Mouse (Mus musculus) embryonic facial prominence, embryonic 14.5 days (tissue): ENCODE measurements around the gene Glb1. TPM values are rescaled to one million over a fixed set of nuclear protein-coding genes. Genes with fewer than 3 reads are reported as not detected.
A peak's percentile ranks its signal among the peaks of the same experiment; 100 is the strongest.

Source experiments
- ATAC-seq: fragments of 200-750 bp; cut with Nextera tagmentation; 2 replicates; pipeline ENCODE4 v1.8.0; 2017; ENCODE audit warnings: low read depth, moderate number of reproducible peaks, moderate TSS enrichment
- DNase-seq: peaks from one replicate; pipeline ENCODE4 v3.0.0-alpha.2; 2015; ENCODE audit warnings: low spot score
- H3K27ac ChIP-seq: fragments of 300-500 bp; sonication (generic); replicated peaks from 2 replicates; pipeline ENCODE4 v1.5.1; 2014; ENCODE audit warnings: low read depth, mild to moderate bottlenecking, low read length, moderate library complexity
- H3K27me3 ChIP-seq: fragments of 300-500 bp; sonication (generic); replicated peaks from 2 replicates; pipeline ENCODE4 v1.6.1; 2014; ENCODE audit warnings: low read length; ENCODE audit not compliant: control insufficient read depth, insufficient read depth
- H3K36me3 ChIP-seq: fragments of 300-500 bp; sonication (generic); 2 replicates; pipeline ENCODE4 v1.6.1; 2014; ENCODE audit warnings: low read length, mixed read lengths; ENCODE audit not compliant: control insufficient read depth, insufficient read depth
- H3K4me1 ChIP-seq: fragments of 300-500 bp; sonication (generic); 2 replicates; pipeline ENCODE4 v1.6.1; 2014; ENCODE audit warnings: antibody characterized with exemption, low read length; ENCODE audit not compliant: control insufficient read depth, insufficient read depth
- H3K4me2 ChIP-seq: fragments of 300-500 bp; sonication (generic); 2 replicates; pipeline ENCODE4 v1.6.1; 2014; ENCODE audit warnings: low read depth, mild to moderate bottlenecking, low read length, moderate library complexity, mixed read lengths
- H3K4me3 ChIP-seq: fragments of 300-500 bp; sonication (generic); 2 replicates; pipeline ENCODE4 v1.5.1; 2014; ENCODE audit warnings: low read depth, mild to moderate bottlenecking, low read length
- H3K9ac ChIP-seq: fragments of 300-500 bp; sonication (generic); 2 replicates; pipeline ENCODE4 v1.6.1; 2014; ENCODE audit warnings: low read depth, mild to moderate bottlenecking, low read length, moderate library complexity, mixed read lengths
- H3K9me3 ChIP-seq: fragments of 300-500 bp; sonication (generic); 2 replicates; pipeline ENCODE4 v1.6.1; 2016; ENCODE audit warnings: low read length; ENCODE audit not compliant: control insufficient read depth
- WGBS: fragments of 180-500 bp; shearing (Covaris S2); extraction: QIAGEN DNeasy Blood & Tissue Kit; methylation state at CpG from one replicate; pipeline ENCODE4 v1.1.7; 2014; 5-methylcytosine and 5-hydroxymethylcytosine counted together
- polyA plus RNA-seq: library from polyadenylated mRNA; unstranded; fragments of >200 nt; fragmentation: Nextera tagmentation; extraction: Ambion mirVana; gene quantifications from 2 replicates; pipeline ENCODE4 v1.2.1, GENCODE M21; 2014

The Glb1 gene
- polyA plus RNA-seq, 1 experiment from 2014 or later = 42.5 TPM

GRCm38 (mm10) chr9:114410313-114410862, 9.5 kb downstream of the Glb1 start:
- 90% methylated on average over 11 of the region's 11 CpGs for WGBS
- Histone ChIP-seq H3K4me1 (no peaks in the 10 kb centered on the region), H3K4me3 (no peak overlapping the region), H3K9me3 (peaks cover 12% of the 10 kb centered on the region; the same call in 1 of the 2 replicates), H3K27ac (no peak overlapping the region), H3K4me2 (no peak overlapping the region), H3K9ac (no peak overlapping the region), H3K36me3 (peaks cover 59% of the 10 kb centered on the region), H3K27me3 (no peaks in the 10 kb centered on the region)
- DNase-seq = no peak
- no peak for ATAC-seq

- Histone ChIP-seq H3K4me1 (no peaks in the 10 kb centered on the region), H3K4me2 (no peak overlapping the region), H3K4me3 (no peak overlapping the region), H3K36me3 (peaks cover 50% of the 10 kb centered on the region), H3K27ac (no peak overlapping the region), H3K27me3 (no peaks in the 10 kb centered on the region), H3K9me3 (peaks cover 12% of the 10 kb centered on the region; the same call in 1 of the 2 replicates), H3K9ac (no peak overlapping the region)
- DNase-seq (no peak), ATAC-seq (no peak)
- 97% methylated on average over 5 of the region's 5 CpGs for WGBS
Observed at GRCm38 (mm10) chr9:114411295-114411694, 10.4 kb downstream of the Glb1 start.

- Histone ChIP-seq H3K27ac (no peak overlapping the region), H3K9ac (no peak overlapping the region), H3K36me3 (peaks cover 41% of the 10 kb centered on the region), H3K4me1 (no peaks in the 10 kb centered on the region), H3K27me3 (no peaks in the 10 kb centered on the region), H3K4me3 (no peak overlapping the region), H3K4me2 (no peak overlapping the region), H3K9me3 (peaks cover 12% of the 10 kb centered on the region; the same call in 1 of the 2 replicates)
- ATAC-seq (no peak), DNase-seq (no peak)
- 94% methylated on average over 9 of the region's 9 CpGs for WGBS
Observed at GRCm38 (mm10) chr9:114412406-114412805, 11.5 kb downstream of the Glb1 start.

- DNase-seq (peak; percentile 29), ATAC-seq (no peak)
- Histone ChIP-seq H3K9ac (no peak overlapping the region), H3K27me3 (no peaks in the 10 kb centered on the region), H3K4me1 (no peaks in the 10 kb centered on the region), H3K36me3 (peaks cover 29% of the 10 kb centered on the region), H3K27ac (no peak overlapping the region), H3K4me2 (no peak overlapping the region), H3K9me3 (peaks cover 12% of the 10 kb centered on the region; the same call in 1 of the 2 replicates), H3K4me3 (no peak overlapping the region)
- 81% methylated on average over 12 of the region's 12 CpGs for WGBS
Observed at GRCm38 (mm10) chr9:114413866-114414265, 13.0 kb downstream of the Glb1 start.

- WGBS = 29% methylated on average over 11 of the region's 11 CpGs
- H3K4me1 ChIP-seq = no peaks in the 10 kb centered on the region
- DNase-seq = peak; percentile 77
- H3K4me2 ChIP-seq = no peak overlapping the region
- peaks cover 11% of the 10 kb centered on the region; the same call in 1 of the 2 replicates for H3K9me3 ChIP-seq
- H3K4me3 ChIP-seq = no peak overlapping the region
- H3K27ac ChIP-seq = no peak overlapping the region
- no peak for ATAC-seq
- H3K9ac ChIP-seq = no peak overlapping the region
- no peaks in the 10 kb centered on the region for H3K27me3 ChIP-seq
- H3K36me3 ChIP-seq = peaks cover 16% of the 10 kb centered on the region
Observed at GRCm38 (mm10) chr9:114415701-114416100, 14.8 kb downstream of the Glb1 start.

GRCm38 (mm10) chr9:114416646-114417517, 16.0 kb downstream of the Glb1 start:
- Histone ChIP-seq H3K4me1 (no peaks in the 10 kb centered on the region), H3K27me3 (no peaks in the 10 kb centered on the region), H3K9me3 (0 out of 2 replicates have a peak, but pooled peaks cover under 1% of the 10 kb centered on the region), H3K36me3 (peaks cover 4% of the 10 kb centered on the region; the same call in 1 of the 2 replicates), H3K4me3 (no peak overlapping the region), H3K9ac (no peak overlapping the region), H3K27ac (no peak overlapping the region), H3K4me2 (no peak overlapping the region)
- DNase-seq (no peak), ATAC-seq (no peak)
- WGBS = 92% methylated on average over 21 of the region's 21 CpGs

- Histone ChIP-seq H3K9me3 (no peaks in the 10 kb centered on the region), H3K27me3 (no peaks in the 10 kb centered on the region), H3K4me2 (no peak overlapping the region), H3K36me3 (0 out of 2 replicates have a peak, but pooled peaks cover 10% of the 10 kb centered on the region), H3K9ac (no peak overlapping the region), H3K4me1 (no peaks in the 10 kb centered on the region), H3K4me3 (no peak overlapping the region), H3K27ac (no peak overlapping the region)
- DNase-seq (peak; percentile 46), ATAC-seq (no peak)
- 88% methylated on average over 7 of the region's 7 CpGs for WGBS
Observed at GRCm38 (mm10) chr9:114418187-114418586, 17.3 kb downstream of the Glb1 start.

- 73% methylated on average over 8 of the region's 8 CpGs for WGBS
- Histone ChIP-seq H3K9me3 (peaks cover 5% of the 10 kb centered on the region; the same call in 1 of the 2 replicates), H3K9ac (no peak overlapping the region), H3K4me1 (no peaks in the 10 kb centered on the region), H3K4me3 (no peak overlapping the region), H3K36me3 (peaks cover 15% of the 10 kb centered on the region), H3K27me3 (no peaks in the 10 kb centered on the region), H3K27ac (no peak overlapping the region), H3K4me2 (no peak overlapping the region)
- ATAC-seq (no peak), DNase-seq (no peak)
Observed at GRCm38 (mm10) chr9:114420443-114420842, 19.6 kb downstream of the Glb1 start.
